Mouse (Mus musculus) heart, postnatal 4 days (tissue): ENCODE data around the gene Gtsf2. TPM values are rescaled to one million over a fixed set of nuclear protein-coding genes. Genes with fewer than 3 reads are reported as not detected.

ENCODE experiments used
- total RNA-seq, 2 experiments: library from RNA; stranded (reverse); gene quantifications; 2 replicates each; pipeline ENCODE4 v1.2.3; 2021

Gtsf2 gene
- total RNA-seq, 2 experiments from 2014 or later: not detected

Other genes with a start within 250 kb of the Gtsf2 start
- gene Cbx5, start 208.7 kb downstream of the Gtsf2 start, total RNA-seq: 100 to 1,000 TPM; 146 TPM
- 100 to 1,000 TPM; 408 to 415 TPM for gene Hnrnpa1, start 208.0 kb downstream of the Gtsf2 start, total RNA-seq
- gene Nfe2, start 190.1 kb downstream of the Gtsf2 start, total RNA-seq: 1 to 10 TPM; 1.0 to 1.1 TPM
- 10 to 100 TPM; 88.7 to 91.2 TPM for gene Copz1, start 175.8 kb downstream of the Gtsf2 start, total RNA-seq
- not detected for gene Gpr84, start 137.9 kb downstream of the Gtsf2 start, total RNA-seq
- 10 to 100 TPM; 21.9 to 22.0 TPM for gene Zfp385a, start 108.4 kb downstream of the Gtsf2 start, total RNA-seq
- 100 to 1,000 TPM; 120 to 121 TPM for gene Itga5, start 81.7 kb downstream of the Gtsf2 start, total RNA-seq
- 1 to 10 TPM; 1.3 to 1.8 TPM for gene Gtsf1, start 18.0 kb downstream of the Gtsf2 start, total RNA-seq
- 1 to 10 TPM; 2.7 to 3.4 TPM for gene Nckap1l, start 5.3 kb upstream of the Gtsf2 start, total RNA-seq
- 1 to 10 TPM; 1.8 to 2.2 TPM for gene Pde1b, start 54.6 kb upstream of the Gtsf2 start, total RNA-seq
- 10 to 100 TPM; 26.9 to 31.4 TPM for gene Ppp1r1a, start 89.5 kb upstream of the Gtsf2 start, total RNA-seq
- not detected for gene Glycam1, start 116.6 kb upstream of the Gtsf2 start, total RNA-seq